Mouse (Mus musculus) liver, postnatal 0 days (tissue): ENCODE measurements around the gene Ebf3.

Experiments used
- CTCF ChIP-seq: sonication (generic); IDR thresholded peaks from 2 replicates; pipeline ENCODE4 v1.5.1; 2016; ENCODE audit warnings: antibody characterized with exemption, low read depth
- EP300 ChIP-seq: IDR thresholded peaks from 2 replicates; pipeline ENCODE4 v1.6.1; 2016; ENCODE audit warnings: antibody characterized with exemption, low read depth, mild to moderate bottlenecking

- TF ChIP-seq EP300 (no peak), CTCF (no peak)
These were observed 107.4 kb downstream of the Ebf3 start for GRCm38 (mm10) chr7:137206770-137207285.
